In genomic region chr3:88473020-88473419, GRCm38 (mm10) we compare ENCODE assay signal across 9 mouse cellular contexts. TPM values are rescaled to one million over a fixed set of nuclear protein-coding genes. Genes with fewer than 3 reads are reported as not detected.
A peak's percentile ranks its signal among the peaks of the same experiment; 100 is the strongest.
DNase-seq lines count a peak whose midpoint lies in the region; ATAC-seq lines count a peak whose summit lies in the region.
"Had no signal": no experiment of that assay in that cellular context is flagged by ENCODE, and none has a peak within 500 bp of the region (broad histone marks: within the 10 kb centered on the region; RNA-seq: fewer than 3 reads in every experiment).

No protein-coding gene starts in this region.

- no peak overlapping the region for H3K9ac ChIP-seq in kidney, embryonic 16.5 days (replicated peaks; ENCODE audit: low read length)
- no peak overlapping the region for H3K9ac ChIP-seq in kidney, embryonic 14.5 days (ENCODE audit: low read depth, low read length)
- H3K9ac ChIP-seq in forebrain, embryonic 15.5 days (replicated peaks), result no peak overlapping the region
- no peak overlapping the region for H3K9ac ChIP-seq in midbrain, embryonic 11.5 days (ENCODE audit: low read length)
- H3K9ac ChIP-seq: intestine, embryonic 15.5 days had no signal

- no peak for ATAC-seq in kidney, embryonic 16.5 days (ENCODE audit: low FRiP score, low TSS enrichment)
- no peak for ATAC-seq in kidney, embryonic 14.5 days (ENCODE audit: low FRiP score, low TSS enrichment)
- peak; percentile 53; the same call in 1 of the 2 replicates for ATAC-seq in forebrain, embryonic 15.5 days (replicated peaks)
- ATAC-seq in midbrain, embryonic 11.5 days (ENCODE audit: low FRiP score), result no peak
- ATAC-seq: intestine, embryonic 15.5 days had no signal

- peak overlapping the region; percentile 4; the same call in 1 of the 2 replicates for H3K27ac ChIP-seq in kidney, embryonic 16.5 days (ENCODE audit: low read length)
- H3K27ac ChIP-seq in kidney, embryonic 14.5 days (ENCODE audit: low read depth, low read length), result no peak overlapping the region
- H3K27ac ChIP-seq in forebrain, embryonic 15.5 days (replicated peaks), result peak overlapping the region; percentile 30; the same call in 1 of the 2 replicates
- H3K27ac ChIP-seq in midbrain, embryonic 11.5 days (ENCODE audit: low read depth, low read length), result no peak overlapping the region
- H3K27ac ChIP-seq: intestine, embryonic 15.5 days had no signal

- DNase-seq in R1 (ENCODE audit: low read depth, low spot score), result peak; percentile 82
- DNase-seq in midbrain, embryonic 11.5 days (ENCODE audit: low spot score, missing footprints), result peak; percentile 84
- no peak for DNase-seq in gastrocnemius, adult 8-10 months (ENCODE audit: low spot score in 2 of 2)
- no peak for DNase-seq in cerebellum, postnatal 14 days
- no peak for DNase-seq in spleen, postnatal 14 days (ENCODE audit: low spot score in 2 of 2)

- H3K4me1 ChIP-seq in kidney, embryonic 16.5 days (ENCODE audit: insufficient read depth, low read length), result peaks cover 6% of the 10 kb centered on the region; the same call in 1 of the 2 replicates
- H3K4me1 ChIP-seq in kidney, embryonic 14.5 days (ENCODE audit: control insufficient read depth, insufficient read depth, low read length), result no peaks in the 10 kb centered on the region
- H3K4me1 ChIP-seq in forebrain, embryonic 15.5 days, result peaks cover 9% of the 10 kb centered on the region; the same call in 1 of the 2 replicates
- H3K4me1 ChIP-seq in midbrain, embryonic 11.5 days (ENCODE audit: control insufficient read depth, insufficient read depth, low read length), result no peaks in the 10 kb centered on the region

- 38% methylated on average over 5 of the region's 5 CpGs for WGBS in kidney, embryonic 16.5 days
- whole genome bisulfite sequencing in kidney, embryonic 14.5 days, result 37% methylated on average over 5 of the region's 5 CpGs
- WGBS in forebrain, embryonic 15.5 days, result 18% methylated on average over 5 of the region's 5 CpGs
- 42% methylated on average over 5 of the region's 5 CpGs for WGBS in midbrain, embryonic 11.5 days

- H3K27me3 ChIP-seq in kidney, embryonic 16.5 days (ENCODE audit: insufficient read depth, low read length), result no peaks in the 10 kb centered on the region
- no peaks in the 10 kb centered on the region for H3K27me3 ChIP-seq in kidney, embryonic 14.5 days (ENCODE audit: control insufficient read depth, insufficient read depth, low read length)
- H3K27me3 ChIP-seq in forebrain, embryonic 15.5 days, result no peaks in the 10 kb centered on the region
- no peaks in the 10 kb centered on the region for H3K27me3 ChIP-seq in midbrain, embryonic 11.5 days (ENCODE audit: control insufficient read depth, insufficient read depth, low read length)
- H3K27me3 ChIP-seq: intestine, embryonic 15.5 days had no signal

- no peaks in the 10 kb centered on the region for H3K36me3 ChIP-seq in kidney, embryonic 16.5 days (ENCODE audit: insufficient read depth, low read length)
- no peaks in the 10 kb centered on the region for H3K36me3 ChIP-seq in kidney, embryonic 14.5 days (ENCODE audit: control insufficient read depth, insufficient read depth, low read length)
- H3K36me3 ChIP-seq in forebrain, embryonic 15.5 days, result no peaks in the 10 kb centered on the region
- H3K36me3 ChIP-seq in midbrain, embryonic 11.5 days (ENCODE audit: control insufficient read depth, insufficient read depth, low read length), result no peaks in the 10 kb centered on the region
- H3K36me3 ChIP-seq: intestine, embryonic 15.5 days had no signal

- H3K4me2 ChIP-seq in kidney, embryonic 16.5 days (replicated peaks; ENCODE audit: low read depth, low read length), result no peak overlapping the region
- no peak overlapping the region for H3K4me2 ChIP-seq in kidney, embryonic 14.5 days (replicated peaks; ENCODE audit: low read depth, low read length)
- no peak overlapping the region for H3K4me2 ChIP-seq in forebrain, embryonic 15.5 days (replicated peaks)
- no peak overlapping the region for H3K4me2 ChIP-seq in midbrain, embryonic 11.5 days
- H3K4me2 ChIP-seq: intestine, embryonic 15.5 days had no signal

- H3K9me3 ChIP-seq in kidney, embryonic 16.5 days (ENCODE audit: low read length), result no peaks in the 10 kb centered on the region
- no peaks in the 10 kb centered on the region for H3K9me3 ChIP-seq in kidney, embryonic 14.5 days (ENCODE audit: control insufficient read depth, low read length)
- H3K9me3 ChIP-seq in forebrain, embryonic 15.5 days, result no peaks in the 10 kb centered on the region
- no peaks in the 10 kb centered on the region for H3K9me3 ChIP-seq in midbrain, embryonic 11.5 days (ENCODE audit: control insufficient read depth, low read length)
- H3K9me3 ChIP-seq: intestine, embryonic 15.5 days had no signal

- no peak overlapping the region for H3K4me3 ChIP-seq in kidney, embryonic 16.5 days (ENCODE audit: low read length)
- no peak overlapping the region for H3K4me3 ChIP-seq in kidney, embryonic 14.5 days (ENCODE audit: low read length)
- no peak overlapping the region for H3K4me3 ChIP-seq in forebrain, embryonic 15.5 days
- no peak overlapping the region for H3K4me3 ChIP-seq in midbrain, embryonic 11.5 days (ENCODE audit: low read depth, low read length)
- H3K4me3 ChIP-seq: intestine, embryonic 15.5 days had no signal

RNA-seq across cellular contexts. Expression of gene Sema4a, which starts 12.0 kb away (rescaled TPM):
- polyA plus RNA-seq in kidney, embryonic 16.5 days (2015; fragmentation: Nextera tagmentation; extraction: Ambion mirVana), result 19.6 and 25.3 TPM in 2 replicates
- 5.7 and 10.0 TPM in 2 replicates for polyA plus RNA-seq in kidney, embryonic 14.5 days (2014; fragmentation: Nextera tagmentation; extraction: Ambion mirVana)
- 16.3 and 17.7 TPM in 2 replicates for polyA plus RNA-seq in forebrain, embryonic 15.5 days (2015; fragmentation: Nextera tagmentation; extraction: Ambion mirVana)
- polyA plus RNA-seq in midbrain, embryonic 11.5 days (2014; fragmentation: Nextera tagmentation; extraction: Ambion mirVana), result 6.3 and 6.8 TPM in 2 replicates
- 1 to 10 TPM in 2 of 4 experiments, under 1 TPM in 2; 0.48 to 1.2 (median 1.00) TPM for total RNA-seq in gastrocnemius, adult 8-10 months (2022)

RNA-seq across cellular contexts. Expression of gene Lmna, which starts 36.7 kb away (rescaled TPM):
- polyA plus RNA-seq in kidney, embryonic 16.5 days (2015; fragmentation: Nextera tagmentation; extraction: Ambion mirVana), result 89.9 and 100 TPM in 2 replicates
- 41.6 and 55.7 TPM in 2 replicates for polyA plus RNA-seq in kidney, embryonic 14.5 days (2014; fragmentation: Nextera tagmentation; extraction: Ambion mirVana)
- polyA plus RNA-seq in forebrain, embryonic 15.5 days (2015; fragmentation: Nextera tagmentation; extraction: Ambion mirVana), result 23.4 and 27.5 TPM in 2 replicates
- polyA plus RNA-seq in midbrain, embryonic 11.5 days (2014; fragmentation: Nextera tagmentation; extraction: Ambion mirVana), result 17.9 and 21.2 TPM in 2 replicates
- total RNA-seq in gastrocnemius, adult 8-10 months (2022), result 10 to 100 TPM; 59.0 to 76.0 (median 67.8) TPM

RNA-seq across cellular contexts. Expression of gene Slc25a44, which starts 48.1 kb away (rescaled TPM):
- polyA plus RNA-seq in kidney, embryonic 16.5 days (2015; fragmentation: Nextera tagmentation; extraction: Ambion mirVana), result 21.7 and 22.2 TPM in 2 replicates
- 13.1 and 19.4 TPM in 2 replicates for polyA plus RNA-seq in kidney, embryonic 14.5 days (2014; fragmentation: Nextera tagmentation; extraction: Ambion mirVana)
- 31.3 and 33.2 TPM in 2 replicates for polyA plus RNA-seq in forebrain, embryonic 15.5 days (2015; fragmentation: Nextera tagmentation; extraction: Ambion mirVana)
- polyA plus RNA-seq in midbrain, embryonic 11.5 days (2014; fragmentation: Nextera tagmentation; extraction: Ambion mirVana), result 20.8 and 22.3 TPM in 2 replicates
- total RNA-seq in gastrocnemius, adult 8-10 months (2022), result 10 to 100 TPM; 19.5 to 22.4 (median 21.5) TPM

RNA-seq across cellular contexts. Expression of gene Mex3a, which starts 59.2 kb away (rescaled TPM):
- polyA plus RNA-seq in kidney, embryonic 16.5 days (2015; fragmentation: Nextera tagmentation; extraction: Ambion mirVana), result 18.6 and 20.7 TPM in 2 replicates
- 31.6 and 32.2 TPM in 2 replicates for polyA plus RNA-seq in kidney, embryonic 14.5 days (2014; fragmentation: Nextera tagmentation; extraction: Ambion mirVana)
- 50.6 and 55.6 TPM in 2 replicates for polyA plus RNA-seq in forebrain, embryonic 15.5 days (2015; fragmentation: Nextera tagmentation; extraction: Ambion mirVana)
- 44.5 and 45.1 TPM in 2 replicates for polyA plus RNA-seq in midbrain, embryonic 11.5 days (2014; fragmentation: Nextera tagmentation; extraction: Ambion mirVana)
- total RNA-seq in gastrocnemius, adult 8-10 months (2022), result under 1 TPM; 0.07 to 0.31 (median 0.15) TPM

Comparison
In these comparisons a context has a peak if more than half of its experiments do, and no peak if none do; other contexts are left out.
1. H3K27ac ChIP-seq: peak in kidney, embryonic 16.5 days (single experiment) and forebrain, embryonic 15.5 days (single experiment); none in kidney, embryonic 14.5 days (single experiment) and midbrain, embryonic 11.5 days (single experiment).
2. DNase-seq: peak in R1 (single experiment) and midbrain, embryonic 11.5 days (single experiment); none in gastrocnemius, adult 8-10 months (0 of 2), cerebellum, postnatal 14 days (0 of 2) and spleen, postnatal 14 days (0 of 2).